Mouse (Mus musculus) urinary bladder, postnatal 4 days (tissue): ENCODE data around the gene Olfr582.

Source experiments
- DNase-seq, 2 experiments: peaks; one replicate each; pipeline ENCODE4 v3.0.0; 2021 to 2022; ENCODE audit warnings: low spot score in 2 of 2

Gene Olfr582

DNA sequence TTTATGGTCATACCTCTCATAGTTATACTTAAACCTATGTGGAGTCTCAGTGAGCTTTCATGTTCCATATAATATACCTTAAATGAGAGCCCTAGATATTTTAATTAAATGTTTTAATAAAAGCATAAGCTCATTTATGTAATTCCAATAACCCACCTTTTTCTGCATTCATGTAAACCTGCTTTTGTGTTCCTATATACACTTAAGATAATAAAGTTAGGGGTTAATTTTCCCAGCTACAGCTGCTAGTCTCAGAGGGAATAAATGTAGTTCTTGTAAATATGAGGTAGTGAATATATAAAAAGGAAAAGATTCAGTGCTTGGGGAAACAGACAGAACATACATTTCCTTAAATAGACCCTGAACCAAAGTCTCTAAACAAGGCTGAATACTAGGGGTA is at the start of gene Olfr582:
Olfr582 (plus strand) TSS at position 301 of the 400 bp plus-strand sequence.
- no peak for DNase-seq

DNA sequence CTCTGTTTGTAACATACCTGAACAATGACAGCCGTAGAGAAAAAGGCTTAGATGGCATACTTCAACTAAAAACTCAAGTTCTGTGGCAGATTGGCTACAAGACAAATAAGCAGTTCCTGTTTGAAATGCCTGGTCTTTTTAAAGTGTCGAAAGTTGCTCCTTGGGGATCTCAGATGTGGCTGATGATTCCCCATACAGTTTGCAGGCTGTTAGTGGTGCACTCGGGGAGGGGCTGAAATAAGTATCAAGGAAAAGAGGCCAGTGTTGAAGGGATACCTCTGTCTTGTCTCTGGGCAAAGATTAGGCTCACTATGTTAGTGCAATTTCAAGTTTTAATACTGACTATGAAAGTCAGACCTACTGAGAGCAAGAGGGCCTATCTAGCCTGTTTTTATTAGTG is 48.6 kb upstream of the Olfr582 start, which contains the start of gene Olfr578:
Olfr578 (minus strand) TSS at position 101 of the 400 bp plus-strand sequence.
- DNase-seq: no peak

DNA sequence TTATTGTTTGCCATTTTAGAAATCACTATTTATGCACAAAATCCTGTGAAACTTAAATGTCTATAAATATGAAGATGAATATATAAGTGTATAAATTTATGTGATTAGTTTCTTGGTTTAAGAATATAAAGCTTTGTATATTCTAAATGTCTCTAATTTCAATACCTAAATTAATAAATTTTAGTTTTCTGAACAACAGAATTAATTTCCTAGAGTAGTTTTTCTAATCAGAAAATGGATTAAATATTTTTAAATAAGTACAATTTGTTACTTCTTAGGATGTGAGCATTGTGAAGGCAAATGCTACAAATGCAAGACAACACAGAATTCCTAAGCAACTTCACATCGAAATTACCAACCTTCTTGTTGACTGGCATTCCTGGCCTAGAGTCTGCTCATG is 13.2 kb downstream of the Olfr582 start, which contains the start of gene Olfr583:
Olfr583 (plus strand) TSS at position 301 of the 400 bp plus-strand sequence.
- no peak for DNase-seq

DNA sequence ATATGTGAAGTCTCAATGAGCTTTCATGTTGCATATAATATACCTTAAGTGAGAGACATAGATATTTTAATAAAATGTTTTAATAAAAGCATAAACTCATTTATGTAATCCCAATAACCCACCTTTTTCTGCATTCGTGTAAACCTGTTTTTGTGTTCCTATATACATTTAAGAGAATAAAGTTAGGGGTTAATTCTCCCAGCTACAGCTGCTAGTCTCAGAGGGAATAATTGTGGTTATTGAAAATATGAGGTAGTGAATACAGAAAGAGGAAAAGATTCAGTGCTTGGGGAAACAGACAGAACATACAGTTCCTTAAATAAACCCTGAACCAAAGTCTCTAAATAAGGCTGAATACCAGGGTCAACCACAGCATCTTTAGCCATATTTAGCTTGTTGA is 43.8 kb downstream of the Olfr582 start, which contains the start of gene Olfr584:
Olfr584 (plus strand) TSS at position 301 of the 400 bp plus-strand sequence.
- DNase-seq: no peak
